In genomic region chr2:50657826-50658225, GRCm38 (mm10) we compare ENCODE assay signal across 22 mouse cellular contexts.
A peak's percentile ranks its signal among the peaks of the same experiment; 100 is the strongest.
DNase-seq lines count a peak whose midpoint lies in the region; ATAC-seq and TF ChIP-seq lines count a peak whose summit lies in the region.
"Had no signal": no experiment of that assay in that cellular context is flagged by ENCODE, and none has a peak within 500 bp of the region (broad histone marks: within the 10 kb centered on the region; RNA-seq: fewer than 3 reads in every experiment).

No protein-coding gene starts in this region.

- TF ChIP-seq CTCF in lung, embryonic 14.5 days (IDR thresholded peaks at IDR 0.05; ENCODE audit: low read depth), result no peak
- no peak for TF ChIP-seq CTCF in lung, postnatal 0 days (IDR thresholded peaks at IDR 0.05)

- no peak for TF ChIP-seq EP300 in lung, postnatal 0 days (IDR thresholded peaks at IDR 0.05)

- H3K27me3 ChIP-seq in lung, embryonic 14.5 days (ENCODE audit: insufficient read depth, low read length), result no peaks in the 10 kb centered on the region
- no peaks in the 10 kb centered on the region for H3K27me3 ChIP-seq in lung, postnatal 0 days (replicated peaks; ENCODE audit: insufficient read depth, low read length)
- H3K27me3 ChIP-seq: CH12.LX; embryonic facial prominence, embryonic 12.5 days; forebrain, embryonic 13.5 days; forebrain, embryonic 15.5 days; Patski had no signal

- H3K27ac ChIP-seq in lung, embryonic 14.5 days (ENCODE audit: low read depth), result no peak overlapping the region
- H3K27ac ChIP-seq in lung, postnatal 0 days (ENCODE audit: low read length), result no peak overlapping the region
- H3K27ac ChIP-seq: embryonic facial prominence, embryonic 10.5 days; embryonic facial prominence, embryonic 12.5 days; forebrain, embryonic 13.5 days; forebrain, embryonic 15.5 days had no signal

- H3K36me3 ChIP-seq in lung, embryonic 14.5 days (ENCODE audit: insufficient read depth), result no peaks in the 10 kb centered on the region
- no peaks in the 10 kb centered on the region for H3K36me3 ChIP-seq in lung, postnatal 0 days (ENCODE audit: insufficient read depth, low read length)
- H3K36me3 ChIP-seq: embryonic facial prominence, embryonic 10.5 days; embryonic facial prominence, embryonic 12.5 days; forebrain, embryonic 15.5 days; G1E had no signal

- H3K4me3 ChIP-seq in lung, embryonic 14.5 days (ENCODE audit: low read depth, low read length), result no peak overlapping the region
- H3K4me3 ChIP-seq in lung, postnatal 0 days (ENCODE audit: low read depth, low read length), result no peak overlapping the region
- H3K4me3 ChIP-seq: embryonic facial prominence, embryonic 10.5 days; embryonic facial prominence, embryonic 12.5 days; forebrain, embryonic 13.5 days; forebrain, embryonic 15.5 days had no signal

- H3K4me1 ChIP-seq in lung, embryonic 14.5 days (ENCODE audit: insufficient read depth), result no peaks in the 10 kb centered on the region; the same call in 1 of the 2 replicates
- H3K4me1 ChIP-seq in lung, postnatal 0 days (ENCODE audit: insufficient read depth, low read depth, low read length), result no peaks in the 10 kb centered on the region
- H3K4me1 ChIP-seq: embryonic facial prominence, embryonic 10.5 days; embryonic facial prominence, embryonic 12.5 days; forebrain, embryonic 15.5 days had no signal

- DNase-seq in cerebellum, adult 9-11 months, result peak; percentile 10
- DNase-seq in cerebellum, postnatal 25 days, result no peak
- peak; percentile 74 for DNase-seq in heart, adult 11 months
- no peak for DNase-seq in heart, adult 18-20 months
- peak; percentile 70 for DNase-seq in lung, embryonic 14.5 days
- no peak for DNase-seq in lung, postnatal 0 days (ENCODE audit: low spot score)
- DNase-seq: adrenal gland, adult 8-10 months; adrenal gland, postnatal 14 days; adrenal gland, postnatal 36 days; B cell, adult 2 months; cerebellum, adult 11-12 months; cerebellum, adult 2 months; forebrain, postnatal 0 days had no signal

- H3K9ac ChIP-seq in lung, embryonic 14.5 days, result no peak overlapping the region
- no peak overlapping the region for H3K9ac ChIP-seq in lung, postnatal 0 days (replicated peaks; ENCODE audit: low read depth)
- H3K9ac ChIP-seq: embryonic facial prominence, embryonic 12.5 days; forebrain, embryonic 13.5 days; forebrain, embryonic 15.5 days; forebrain, postnatal 0 days had no signal

- 49% methylated on average over 7 of the region's 7 CpGs for WGBS in lung, embryonic 14.5 days
- 69% methylated on average over 7 of the region's 7 CpGs for WGBS in lung, postnatal 0 days

- H3K9me3 ChIP-seq in lung, embryonic 14.5 days (ENCODE audit: low read depth, low read length), result no peaks in the 10 kb centered on the region
- H3K9me3 ChIP-seq in lung, postnatal 0 days (ENCODE audit: low read length), result no peaks in the 10 kb centered on the region
- H3K9me3 ChIP-seq: embryonic facial prominence, embryonic 10.5 days; embryonic facial prominence, embryonic 12.5 days; forebrain, embryonic 13.5 days; forebrain, embryonic 15.5 days had no signal

- ATAC-seq in lung, embryonic 14.5 days (ENCODE audit: insufficient read depth), result no peak
- no peak for ATAC-seq in lung, postnatal 0 days
- ATAC-seq: activated CD4-positive, CD25-positive, alpha-beta regulatory T cell, adult 4 months; CD4-positive, CD25-positive, alpha-beta regulatory T cell, adult 4 months; forebrain, embryonic 13.5 days; forebrain, embryonic 15.5 days; forebrain, postnatal 0 days; Patski had no signal

- H3K4me2 ChIP-seq in lung, embryonic 14.5 days, result no peak overlapping the region
- H3K4me2 ChIP-seq in lung, postnatal 0 days (replicated peaks; ENCODE audit: low read depth, low read length), result no peak overlapping the region
- H3K4me2 ChIP-seq: embryonic facial prominence, embryonic 12.5 days; forebrain, embryonic 13.5 days; forebrain, embryonic 15.5 days had no signal

Comparison
In these comparisons a context has a peak if more than half of its experiments do, and no peak if none do; other contexts are left out.
1. DNase-seq: peak in cerebellum, adult 9-11 months (single experiment), heart, adult 11 months (single experiment) and lung, embryonic 14.5 days (single experiment); none in cerebellum, postnatal 25 days (0 of 2), heart, adult 18-20 months (0 of 2) and lung, postnatal 0 days (single experiment).